Mouse (Mus musculus) MEL (cell line): ENCODE measurements around the gene Zfyve26. TPM values are rescaled to one million over a fixed set of nuclear protein-coding genes. Genes with fewer than 3 reads are reported as not detected.

Experiments
- DNase-seq: peaks from one replicate; pipeline ENCODE4 v3.0.0; 2011; ENCODE audit warnings: low read depth, low spot score
- H3K27ac ChIP-seq: 2 replicates; pipeline ENCODE4 v1.5.1; 2012; ENCODE audit warnings: low read depth, mild to moderate bottlenecking, control low read depth, low read length, moderate library complexity; ENCODE audit not compliant: control insufficient read depth
- H3K27me3 ChIP-seq, 2 experiments: fragments of 150-350 bp in 1 of 2; sonication (generic) in 1 of 2; 2 replicates each; pipeline ENCODE4 v1.6.1; 2012; ENCODE audit warnings: low read length in 2 of 2, mild to moderate bottlenecking in 2 of 2, improper control_type of control experiment in 1 of 2, moderate library complexity in 1 of 2; ENCODE audit not compliant: insufficient read depth in 2 of 2, control insufficient read depth in 1 of 2
- H3K36me3 ChIP-seq, 2 experiments: 2 replicates each; pipeline ENCODE4 v1.6.1; 2012 to 2014; ENCODE audit warnings: low read length in 2 of 2, improper control_type of control experiment in 1 of 2, inconsistent platforms in 1 of 2, mild to moderate bottlenecking in 1 of 2; ENCODE audit not compliant: insufficient read depth in 2 of 2, control insufficient read depth in 1 of 2
- H3K4me1 ChIP-seq, 2 experiments: fragments of 150-350 bp in 1 of 2; sonication (generic) in 1 of 2; 2 replicates each; pipeline ENCODE4 v1.6.1; 2012; ENCODE audit warnings: low read length in 2 of 2, improper control_type of control experiment in 1 of 2, mild to moderate bottlenecking in 1 of 2; ENCODE audit not compliant: insufficient read depth in 2 of 2, control insufficient read depth in 1 of 2
- H3K4me3 ChIP-seq, 2 experiments: fragments of 150-350 bp in 1 of 2; sonication (generic) in 1 of 2; 2 replicates each; pipeline ENCODE4 v1.5.1; 2012; ENCODE audit warnings: low read depth in 2 of 2, low read length in 2 of 2, mild to moderate bottlenecking in 2 of 2, moderate library complexity in 2 of 2, control low read depth in 1 of 2, improper control_type of control experiment in 1 of 2; ENCODE audit not compliant: control insufficient read depth in 1 of 2, insufficient read depth in 1 of 2
- H3K79me2 ChIP-seq: 2 replicates; pipeline ENCODE4 v1.6.1; 2012; ENCODE audit warnings: mild to moderate bottlenecking, low read length, moderate library complexity; ENCODE audit not compliant: control insufficient read depth, poor library complexity, insufficient read depth
- H3K9ac ChIP-seq: 2 replicates; pipeline ENCODE4 v1.6.1; 2012; ENCODE audit warnings: low read depth, mild to moderate bottlenecking, control low read depth, low read length, moderate library complexity; ENCODE audit not compliant: control insufficient read depth, poor library complexity, severe bottlenecking
- H3K9me3 ChIP-seq: fragments of 150-350 bp; sonication (generic); replicated peaks from 2 replicates; pipeline ENCODE4 v1.6.1; 2012; ENCODE audit warnings: mild to moderate bottlenecking, low read length, improper control_type of control experiment, moderate library complexity; ENCODE audit not compliant: insufficient read depth
- BHLHE40 ChIP-seq: IDR thresholded peaks from 2 replicates; pipeline ENCODE4 v1.6.1; 2012; ENCODE audit warnings: low read depth, mild to moderate bottlenecking, inconsistent platforms, low read length, improper control_type of control experiment, borderline replicate concordance
- CTCF ChIP-seq, 3 experiments: IDR thresholded peaks in 2 of 3; conservative IDR thresholded peaks in 1 of 3; 2 replicates each; pipeline ENCODE4 v1.5.1; 2011 to 2012; ENCODE audit warnings: low read length in 3 of 3, low read depth in 2 of 3, mild to moderate bottlenecking in 2 of 3, improper control_type of control experiment in 1 of 3, inconsistent platforms in 1 of 3, mixed read lengths in 1 of 3, moderate library complexity in 1 of 3; ENCODE audit not compliant: control insufficient read depth in 1 of 3, insufficient read depth in 1 of 3, poor library complexity in 1 of 3, severe bottlenecking in 1 of 3
- E2F4 ChIP-seq: IDR thresholded peaks from 2 replicates; pipeline ENCODE4 v1.6.1; 2011; ENCODE audit warnings: low read depth, low read length, improper control_type of control experiment, borderline replicate concordance
- GABPA ChIP-seq: IDR thresholded peaks from 2 replicates; pipeline ENCODE4 v1.6.1; 2012; ENCODE audit warnings: low read depth, mild to moderate bottlenecking, inconsistent platforms, low read length, improper control_type of control experiment, moderate library complexity
- HCFC1 ChIP-seq: IDR thresholded peaks from 2 replicates; pipeline ENCODE4 v1.6.1; 2012; ENCODE audit warnings: low read depth, mild to moderate bottlenecking, inconsistent platforms, low read length, improper control_type of control experiment, moderate library complexity
- JUND ChIP-seq: IDR thresholded peaks from 2 replicates; pipeline ENCODE4 v1.6.1; 2011; ENCODE audit warnings: low read depth, mild to moderate bottlenecking, improper control_type of control experiment, low read length
- MAX ChIP-seq: IDR thresholded peaks from 2 replicates; pipeline ENCODE4 v1.6.1; 2011; ENCODE audit warnings: low read length, improper control_type of control experiment
- MAZ ChIP-seq: IDR thresholded peaks from 2 replicates; pipeline ENCODE4 v1.6.1; 2012; ENCODE audit warnings: low read depth, mild to moderate bottlenecking, inconsistent platforms, low read length, improper control_type of control experiment
- MYB ChIP-seq: IDR thresholded peaks from 2 replicates; pipeline ENCODE4 v1.6.1; 2011; ENCODE audit warnings: mild to moderate bottlenecking, low read depth, low read length, improper control_type of control experiment
- NRF1 ChIP-seq: IDR thresholded peaks from 2 replicates; pipeline ENCODE4 v1.6.1; 2014; ENCODE audit warnings: low read depth, mild to moderate bottlenecking, inconsistent platforms, low read length, improper control_type of control experiment, moderate library complexity; ENCODE audit not compliant: poor library complexity, insufficient read depth, severe bottlenecking
- POLR2A ChIP-seq, 2 experiments: IDR thresholded peaks; 2 replicates each; pipeline ENCODE4 v1.6.1; 2011 to 2012; ENCODE audit warnings: low read length in 2 of 2, mild to moderate bottlenecking in 2 of 2, control low read depth in 1 of 2, improper control_type of control experiment in 1 of 2, low read depth in 1 of 2, moderate library complexity in 1 of 2; ENCODE audit not compliant: control insufficient read depth in 1 of 2, insufficient read depth in 1 of 2, poor library complexity in 1 of 2
- POLR2AphosphoS2 ChIP-seq: IDR thresholded peaks from 2 replicates; pipeline ENCODE4 v1.6.1; 2011; ENCODE audit warnings: low read length, improper control_type of control experiment
- POLR2AphosphoS5 ChIP-seq: IDR thresholded peaks from 2 replicates; pipeline ENCODE4 v1.6.1; 2012; ENCODE audit warnings: low read depth, borderline replicate concordance, mild to moderate bottlenecking, inconsistent platforms, low read length, moderate library complexity, mixed read lengths
- RAD21 ChIP-seq: IDR thresholded peaks from 2 replicates; pipeline ENCODE4 v1.6.1; 2011; ENCODE audit warnings: mild to moderate bottlenecking, low read depth, low read length, improper control_type of control experiment
- SIN3A ChIP-seq: IDR thresholded peaks from 2 replicates; pipeline ENCODE4 v1.6.1; 2012; ENCODE audit warnings: low read length, improper control_type of control experiment, inconsistent platforms
- SMC3 ChIP-seq: IDR thresholded peaks from 2 replicates; pipeline ENCODE4 v1.6.1; 2011; ENCODE audit warnings: low read depth, low read length, improper control_type of control experiment
- TAL1 ChIP-seq: IDR thresholded peaks from 2 replicates; pipeline ENCODE4 v1.6.1; 2012; ENCODE audit warnings: mild to moderate bottlenecking, inconsistent platforms, low read length, moderate library complexity, mixed read lengths
- TBP ChIP-seq: IDR thresholded peaks from 2 replicates; pipeline ENCODE4 v1.8.0; 2011; ENCODE audit warnings: low read depth, low read length, improper control_type of control experiment
- UBTF ChIP-seq: IDR thresholded peaks from 2 replicates; pipeline ENCODE4 v1.6.1; 2012; ENCODE audit warnings: low read depth, mild to moderate bottlenecking, inconsistent platforms, low read length, improper control_type of control experiment, moderate library complexity, borderline replicate concordance; ENCODE audit not compliant: insufficient read depth
- USF1 ChIP-seq: IDR thresholded peaks from 2 replicates; pipeline ENCODE4 v1.6.1; 2014; ENCODE audit warnings: low read depth, mild to moderate bottlenecking, inconsistent platforms, low read length, improper control_type of control experiment, moderate library complexity
- ZC3H11A ChIP-seq: IDR thresholded peaks from 2 replicates; pipeline ENCODE4 v1.6.1; 2012; ENCODE audit warnings: low read depth, mild to moderate bottlenecking, inconsistent platforms, low read length, improper control_type of control experiment
- ZKSCAN1 ChIP-seq: IDR thresholded peaks from 2 replicates; pipeline ENCODE4 v1.6.1; 2012; ENCODE audit warnings: low read depth, mild to moderate bottlenecking, inconsistent platforms, low read length, improper control_type of control experiment, moderate library complexity
- ZNF384 ChIP-seq: IDR thresholded peaks from 2 replicates; pipeline ENCODE4 v1.6.1; 2012; ENCODE audit warnings: low read depth, mild to moderate bottlenecking, inconsistent platforms, low read length, improper control_type of control experiment
- polyA plus RNA-seq, 2 experiments: library from polyadenylated mRNA; stranded (reverse) in 1 of 2; unstranded in 1 of 2; fragments of >175 nt in 1 of 2; fragments of >200 nt in 1 of 2; gene quantifications; 2 replicates each; pipeline versions ENCODE4 v1.2.1 to v1.2.4; 2012; ENCODE audit warnings: low replicate concordance in 2 of 2, low read depth in 1 of 2; ENCODE audit not compliant: insufficient read length in 2 of 2, insufficient read depth in 1 of 2, missing spikeins in 1 of 2
- total RNA-seq: library from RNA; depleted of rRNA; stranded (reverse); fragments of 300-350 nt; gene quantifications from 2 replicates; pipeline ENCODE4 v1.2.3, GENCODE M21; 2012

The Zfyve26 gene
- total and polyA plus RNA-seq, 3 experiments = 7.2 to 110 (median 16.2) TPM

DNA sequence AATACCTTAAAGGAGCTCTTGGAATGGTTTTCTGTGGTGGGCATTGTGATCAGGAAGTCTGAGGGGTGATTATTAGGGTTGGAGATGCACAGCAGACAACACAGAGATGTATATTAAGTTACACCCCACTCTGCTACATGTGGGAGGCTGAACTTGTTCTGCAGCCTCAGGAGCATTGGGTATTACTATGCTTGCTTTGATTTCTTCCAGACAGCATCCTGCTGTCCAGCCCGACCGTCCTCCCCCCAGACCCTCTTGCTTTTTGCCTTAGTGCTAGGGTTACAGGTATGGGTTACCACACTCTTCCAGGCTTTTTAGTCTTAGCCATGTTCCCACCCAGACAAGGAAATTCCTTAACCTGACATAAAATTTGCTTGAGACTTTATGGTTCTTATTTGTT is 31.8 kb upstream of the Zfyve26 start:
- Histone ChIP-seq H3K79me2 (no peaks in the 10 kb centered on the region), H3K27ac (no peak overlapping the region), H3K4me1 (no peaks in the 10 kb centered on the region), H3K4me3 (no peak overlapping the region), H3K9ac (no peak overlapping the region), H3K36me3 (no peaks in the 10 kb centered on the region), H3K9me3 (no peaks in the 10 kb centered on the region), H3K27me3 (no peaks in the 10 kb centered on the region)
- no peak for DNase-seq
- TF ChIP-seq ZC3H11A (no peak), MAZ (no peak), JUND (no peak), RAD21 (no peak), POLR2AphosphoS2 (no peak), BHLHE40 (no peak), MAX (no peak), UBTF (no peak), NRF1 (no peak), TAL1 (no peak), USF1 (no peak), ZKSCAN1 (no peak), TBP (no peak), GABPA (no peak), E2F4 (no peak), POLR2A (IDR thresholded peaks at IDR 0.05; ENCODE audit: control insufficient read depth in 1 of 2, insufficient read depth in 1 of 2, low read depth in 1 of 2, low read length in 2 of 2, poor library complexity in 1 of 2) (no peak), MYB (no peak), HCFC1 (no peak), SMC3 (no peak), CTCF (IDR thresholded peaks at IDR 0.05 in 2 of 3, conservative IDR thresholded peaks at IDR 0.05 in 1 of 3; ENCODE audit: control insufficient read depth in 1 of 3, insufficient read depth in 1 of 3, low read depth in 2 of 3, low read length in 3 of 3, poor library complexity in 1 of 3, severe bottlenecking in 1 of 3) (no peak)

DNA sequence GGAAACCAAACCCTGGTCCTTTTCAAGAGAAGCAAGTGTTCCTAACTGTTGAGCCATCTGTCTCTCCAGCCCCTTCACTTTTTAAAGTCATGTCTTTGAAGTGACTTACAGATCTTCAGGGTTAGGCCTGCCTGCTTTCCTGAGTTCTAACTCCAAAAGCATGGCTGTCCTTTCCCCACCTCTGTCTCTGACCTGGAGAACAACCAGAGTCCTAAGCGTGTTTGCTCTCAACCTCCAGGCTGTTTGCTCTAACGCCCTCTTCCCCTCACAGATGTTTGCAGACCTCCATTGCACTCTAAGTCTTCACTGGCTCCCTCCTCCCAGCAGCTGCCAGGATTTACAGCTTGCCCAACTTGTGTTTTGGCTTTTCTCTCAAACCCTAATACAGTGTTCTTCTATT is 30.6 kb upstream of the Zfyve26 start:
- no peak overlapping the region for H3K9ac ChIP-seq
- no peak overlapping the region for H3K27ac ChIP-seq
- H3K4me1 ChIP-seq = no peaks in the 10 kb centered on the region
- no peaks in the 10 kb centered on the region for H3K9me3 ChIP-seq
- no peaks in the 10 kb centered on the region for H3K36me3 ChIP-seq
- no peaks in the 10 kb centered on the region for H3K27me3 ChIP-seq
- no peaks in the 10 kb centered on the region for H3K79me2 ChIP-seq
- no peak overlapping the region for H3K4me3 ChIP-seq
- DNase-seq = no peak
- no peak for TF ChIP-seq ZC3H11A
- TF ChIP-seq ZNF384 = no peak
- no peak for TF ChIP-seq POLR2AphosphoS5
- TF ChIP-seq TBP = no peak
- TF ChIP-seq SIN3A = no peak
- no peak for TF ChIP-seq SMC3
- no peak for TF ChIP-seq HCFC1
